Mouse (Mus musculus): ENCODE measurements around the gene Tapbp. TPM values are rescaled to one million over a fixed set of nuclear protein-coding genes. Genes with fewer than 3 reads are reported as not detected.

Gene Tapbp
- polyA plus RNA-seq, 1 experiment from 2014 or later: 35.7 TPM

DNA sequence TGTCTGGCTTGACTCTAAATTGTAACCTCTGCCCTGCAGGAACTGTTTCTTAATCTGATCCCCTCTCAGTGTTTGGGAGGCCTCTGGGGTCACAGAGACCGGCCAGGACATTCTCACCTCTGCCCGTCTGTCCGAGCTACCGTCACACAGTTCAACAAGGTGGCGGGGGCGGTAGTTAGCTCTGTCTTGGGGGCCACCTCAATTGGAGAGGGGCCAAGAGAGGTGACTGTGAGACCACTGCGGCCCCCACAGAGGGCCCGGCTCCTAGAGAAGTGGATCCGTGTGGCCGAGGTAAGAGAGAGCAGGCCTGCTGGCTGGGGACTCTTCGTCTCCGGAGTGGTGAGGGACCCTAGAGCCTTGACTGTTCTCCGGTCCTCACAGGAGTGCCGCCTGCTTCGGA lies 17.3 kb downstream of the Tapbp start:
- Histone ChIP-seq H3K4me1 (ENCODE audit: control insufficient read depth, insufficient read depth, low read length) (peaks cover 9% of the 10 kb centered on the region), H3K27me3 (ENCODE audit: control insufficient read depth, insufficient read depth, low read length) (no peaks in the 10 kb centered on the region), H3K9me3 (ENCODE audit: control insufficient read depth, low read length) (no peaks in the 10 kb centered on the region), H3K27ac (ENCODE audit: low read depth, low read length) (no peak overlapping the region), H3K4me3 (ENCODE audit: low read depth, low read length) (no peak overlapping the region), H3K36me3 (ENCODE audit: control insufficient read depth, insufficient read depth, low read length) (peaks cover 15% of the 10 kb centered on the region; the same call in 1 of the 2 replicates), H3K9ac (replicated peaks; ENCODE audit: low read depth, low read length) (no peak overlapping the region), H3K4me2 (ENCODE audit: low read depth, low read length) (no peak overlapping the region)
- WGBS: 92% methylated on average over 15 of the region's 15 CpGs
- ATAC-seq (ENCODE audit: low read depth): no peak

DNA sequence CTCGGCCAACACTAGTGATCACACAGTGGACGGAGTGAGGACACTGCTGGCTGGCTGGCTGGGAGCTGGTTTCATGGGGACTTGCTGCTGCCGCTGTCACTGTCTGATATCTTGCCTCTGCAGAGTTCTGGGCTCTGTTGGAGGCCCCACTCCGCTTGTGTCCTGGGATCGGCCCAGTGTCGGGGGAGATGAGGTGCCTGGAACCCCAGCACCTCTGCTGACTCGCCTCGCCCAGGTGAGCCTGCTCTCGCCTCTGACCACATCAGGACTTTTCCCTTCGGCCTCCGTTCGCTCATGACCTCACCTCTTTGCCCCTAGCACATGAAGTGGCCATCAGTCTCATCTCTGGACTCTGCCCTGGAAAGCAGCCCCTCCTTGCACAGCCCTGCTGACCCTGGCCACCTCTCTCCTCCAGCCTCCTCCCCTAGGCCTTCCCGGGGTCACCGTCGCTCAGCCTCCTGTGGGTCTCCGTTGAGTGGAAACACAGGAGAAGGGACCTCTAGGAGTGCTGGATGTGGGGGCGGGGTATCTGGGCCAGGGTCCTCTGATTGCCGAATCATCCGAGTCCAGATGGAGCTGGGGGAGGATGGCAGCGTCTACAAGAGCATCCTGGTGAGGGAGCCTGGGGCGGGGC lies 19.8 kb downstream of the Tapbp start:
- WGBS: 89% methylated on average over 21 of the region's 21 CpGs
- Histone ChIP-seq H3K4me1 (ENCODE audit: control insufficient read depth, insufficient read depth, low read length) (peaks cover 13% of the 10 kb centered on the region), H3K9me3 (ENCODE audit: control insufficient read depth, low read length) (no peaks in the 10 kb centered on the region), H3K27me3 (ENCODE audit: control insufficient read depth, insufficient read depth, low read length) (no peaks in the 10 kb centered on the region), H3K27ac (ENCODE audit: low read depth, low read length) (no peak overlapping the region), H3K9ac (replicated peaks; ENCODE audit: low read depth, low read length) (no peak overlapping the region), H3K4me3 (ENCODE audit: low read depth, low read length) (no peak overlapping the region), H3K36me3 (ENCODE audit: control insufficient read depth, insufficient read depth, low read length) (peaks cover 15% of the 10 kb centered on the region; the same call in 1 of the 2 replicates), H3K4me2 (ENCODE audit: low read depth, low read length) (no peak overlapping the region)
- no peak for ATAC-seq (ENCODE audit: low read depth)

DNA sequence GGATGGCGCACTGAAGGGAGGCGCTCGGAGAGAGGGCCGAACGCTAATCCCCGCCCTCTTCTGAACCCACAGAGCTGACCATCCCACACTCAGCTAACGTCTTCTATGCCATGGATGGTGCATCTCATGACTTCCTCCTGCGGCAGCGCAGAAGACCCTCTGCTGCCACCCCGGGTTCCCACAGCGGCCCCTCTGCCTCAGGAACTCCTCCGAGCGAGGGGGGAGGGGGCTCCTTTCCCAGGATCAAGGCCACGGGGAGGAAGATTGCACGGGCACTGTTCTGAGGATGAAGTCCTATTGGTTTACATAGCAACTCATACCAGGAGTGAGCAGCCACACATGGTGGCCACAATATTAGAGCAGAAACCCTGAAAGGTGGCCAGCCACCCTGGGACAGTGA lies 21.3 kb downstream of the Tapbp start:
- no peak overlapping the region for H3K4me2 ChIP-seq (ENCODE audit: low read depth, low read length)
- no peak overlapping the region for H3K9ac ChIP-seq (replicated peaks; ENCODE audit: low read depth, low read length)
- H3K27ac ChIP-seq (ENCODE audit: low read depth, low read length): no peak overlapping the region
- no peak for ATAC-seq (ENCODE audit: low read depth)
- 84% methylated on average over 15 of the region's 15 CpGs for WGBS
- peaks cover 17% of the 10 kb centered on the region for H3K4me1 ChIP-seq (ENCODE audit: control insufficient read depth, insufficient read depth, low read length)
- H3K4me3 ChIP-seq (ENCODE audit: low read depth, low read length): no peak overlapping the region
- no peaks in the 10 kb centered on the region for H3K9me3 ChIP-seq (ENCODE audit: control insufficient read depth, low read length)
- no peaks in the 10 kb centered on the region for H3K27me3 ChIP-seq (ENCODE audit: control insufficient read depth, insufficient read depth, low read length)
- peaks cover 15% of the 10 kb centered on the region; the same call in 1 of the 2 replicates for H3K36me3 ChIP-seq (ENCODE audit: control insufficient read depth, insufficient read depth, low read length)

DNA sequence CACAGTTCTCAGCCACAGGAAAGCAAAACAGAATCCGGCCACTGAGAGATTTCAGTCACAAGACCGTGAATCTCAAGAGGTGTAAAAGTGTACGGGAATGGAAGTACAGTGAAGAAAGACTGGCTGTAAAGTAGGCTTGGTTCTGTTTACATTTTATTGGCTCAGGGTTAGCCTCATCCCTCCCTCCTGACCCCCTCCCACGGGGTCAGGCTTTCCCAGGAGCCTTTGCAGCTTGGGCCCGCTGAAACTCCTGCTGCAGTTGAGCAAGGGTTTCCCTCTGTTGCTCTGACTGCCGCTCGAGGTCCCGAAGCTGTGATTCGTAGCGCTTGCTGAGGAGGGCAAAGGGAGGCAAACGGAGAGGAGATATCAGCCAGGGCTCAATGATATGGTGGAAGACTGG lies 23.1 kb downstream of the Tapbp start:
- no peak overlapping the region for H3K4me3 ChIP-seq (ENCODE audit: low read depth, low read length)
- 80% methylated on average over 11 of the region's 11 CpGs for WGBS
- H3K4me2 ChIP-seq (ENCODE audit: low read depth, low read length): no peak overlapping the region
- no peak overlapping the region for H3K27ac ChIP-seq (ENCODE audit: low read depth, low read length)
- H3K36me3 ChIP-seq (ENCODE audit: control insufficient read depth, insufficient read depth, low read length): peaks cover 6% of the 10 kb centered on the region
- peaks cover 17% of the 10 kb centered on the region for H3K4me1 ChIP-seq (ENCODE audit: control insufficient read depth, insufficient read depth, low read length)
- H3K27me3 ChIP-seq (ENCODE audit: control insufficient read depth, insufficient read depth, low read length): no peaks in the 10 kb centered on the region
- no peaks in the 10 kb centered on the region for H3K9me3 ChIP-seq (ENCODE audit: control insufficient read depth, low read length)
- no peak overlapping the region for H3K9ac ChIP-seq (replicated peaks; ENCODE audit: low read depth, low read length)
- ATAC-seq (ENCODE audit: low read depth): no peak

DNA sequence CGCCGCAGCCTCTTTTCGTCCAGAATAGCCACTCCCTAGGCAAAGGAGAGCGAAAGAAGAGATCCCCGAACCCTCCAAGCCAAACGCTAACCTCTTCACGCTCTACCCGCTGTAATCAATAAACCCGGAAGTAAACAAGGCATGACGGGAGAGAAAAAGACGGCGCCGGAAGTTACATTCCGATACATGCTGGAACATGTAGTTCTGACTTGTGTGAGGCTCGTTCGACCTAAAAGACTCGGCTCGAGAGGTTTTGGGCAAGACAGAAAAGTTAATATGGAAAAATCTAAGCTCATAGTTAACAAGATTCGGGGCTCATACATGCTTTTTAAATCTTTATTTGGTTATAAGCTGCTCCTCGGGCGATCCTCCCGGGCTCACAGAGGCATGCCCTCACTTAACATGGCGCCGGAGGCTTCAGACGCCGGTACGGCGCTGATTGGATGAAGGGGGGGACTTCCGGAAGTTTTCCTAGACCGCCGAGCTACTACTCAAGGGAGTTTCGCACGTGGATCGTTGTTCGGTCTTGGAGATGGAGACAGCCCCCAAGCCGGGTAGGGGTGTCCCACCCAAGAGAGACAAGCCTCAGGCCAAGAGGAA lies 24.6 kb downstream of the Tapbp start, which contains the start of the genes Pfdn6 and Wdr46:
TSS of gene Pfdn6 (minus strand) at position 138 of the 600 bp plus-strand sequence.
TSS of gene Wdr46 (plus strand) at position 455 of the 600 bp plus-strand sequence.
- Histone ChIP-seq H3K4me2 (ENCODE audit: low read depth, low read length) (peak within 1 kb of the TSS; percentile 97), H3K27ac (ENCODE audit: low read depth, low read length) (no peak within 1 kb of the TSS), H3K27me3 (ENCODE audit: control insufficient read depth, insufficient read depth, low read length) (no peaks in the 10 kb centered on the region), H3K9ac (replicated peaks; ENCODE audit: low read depth, low read length) (peak within 1 kb of the TSS; percentile 74), H3K9me3 (ENCODE audit: control insufficient read depth, low read length) (no peaks in the 10 kb centered on the region), H3K4me1 (ENCODE audit: control insufficient read depth, insufficient read depth, low read length) (peaks cover 17% of the 10 kb centered on the region), H3K36me3 (ENCODE audit: control insufficient read depth, insufficient read depth, low read length) (peaks cover 11% of the 10 kb centered on the region), H3K4me3 (ENCODE audit: low read depth, low read length) (peak within 1 kb of the TSS; percentile 76)
- WGBS: under 1% methylated on average over 36 of the region's 36 CpGs
- ATAC-seq (ENCODE audit: low read depth): peak; percentile 91

DNA sequence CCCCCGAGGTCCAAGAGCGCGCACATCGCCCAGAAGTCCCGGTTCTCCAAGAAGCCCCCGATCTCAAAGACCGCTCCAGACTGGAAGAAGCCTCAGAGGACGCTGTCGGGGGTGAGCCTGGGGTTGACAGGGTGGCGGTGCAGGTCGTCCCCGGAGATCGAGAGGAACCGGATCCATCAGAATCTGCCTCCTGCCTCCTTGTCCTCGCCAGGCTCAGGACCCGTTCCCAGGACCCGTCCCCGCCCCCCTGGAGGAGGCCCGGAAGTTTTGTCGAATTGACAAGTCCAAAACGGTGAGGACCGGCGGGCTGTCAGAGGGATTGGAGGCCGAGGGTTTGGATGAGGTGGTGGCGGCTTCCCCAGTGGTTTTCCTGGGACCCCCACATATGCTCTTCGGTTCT lies 25.3 kb downstream of the Tapbp start:
- H3K36me3 ChIP-seq (ENCODE audit: control insufficient read depth, insufficient read depth, low read length): peaks cover 12% of the 10 kb centered on the region
- peak; percentile 9 for ATAC-seq (ENCODE audit: low read depth)

DNA sequence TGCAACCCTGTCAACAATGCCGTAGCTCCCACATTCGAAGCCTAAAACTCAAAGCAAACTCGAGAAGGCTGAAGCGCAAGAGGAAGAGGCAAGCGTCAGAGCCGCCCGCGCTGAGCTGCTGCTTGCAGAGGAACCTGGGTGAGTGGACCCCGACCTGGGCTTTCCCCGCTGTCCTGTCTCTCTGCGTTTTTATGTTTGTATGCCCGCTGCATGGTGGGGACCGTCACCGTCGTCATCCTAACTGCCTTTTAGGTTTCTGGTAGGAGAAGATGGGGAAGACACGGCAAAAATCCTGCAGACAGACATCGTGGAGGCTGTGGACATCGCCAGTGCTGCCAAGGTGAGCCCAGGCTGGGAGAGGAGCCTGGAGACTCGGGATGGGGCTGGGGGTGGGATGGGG lies 25.7 kb downstream of the Tapbp start:
- no peaks in the 10 kb centered on the region for H3K27me3 ChIP-seq (ENCODE audit: control insufficient read depth, insufficient read depth, low read length)
- peak overlapping the region; percentile 74 for H3K9ac ChIP-seq (replicated peaks; ENCODE audit: low read depth, low read length)
- H3K9me3 ChIP-seq (ENCODE audit: control insufficient read depth, low read length): no peaks in the 10 kb centered on the region
- WGBS: 58% methylated on average over 19 of the region's 19 CpGs
- peaks cover 17% of the 10 kb centered on the region for H3K4me1 ChIP-seq (ENCODE audit: control insufficient read depth, insufficient read depth, low read length)
- peak overlapping the region; percentile 97 for H3K4me2 ChIP-seq (ENCODE audit: low read depth, low read length)
- H3K4me3 ChIP-seq (ENCODE audit: low read depth, low read length): peak overlapping the region; percentile 76
- no peak for ATAC-seq (ENCODE audit: low read depth)
- no peak overlapping the region for H3K27ac ChIP-seq (ENCODE audit: low read depth, low read length)
- peaks cover 16% of the 10 kb centered on the region for H3K36me3 ChIP-seq (ENCODE audit: control insufficient read depth, insufficient read depth, low read length)

More for the DNA sequence above, 25.3 kb downstream of the Tapbp start:
- H3K27ac ChIP-seq (ENCODE audit: low read depth, low read length): no peak overlapping the region
- WGBS: 3% methylated on average over 25 of the region's 26 CpGs
- H3K4me1 ChIP-seq (ENCODE audit: control insufficient read depth, insufficient read depth, low read length): peaks cover 17% of the 10 kb centered on the region
- H3K27me3 ChIP-seq (ENCODE audit: control insufficient read depth, insufficient read depth, low read length): no peaks in the 10 kb centered on the region
- H3K4me3 ChIP-seq (ENCODE audit: low read depth, low read length): peak overlapping the region; percentile 76
- peak overlapping the region; percentile 74 for H3K9ac ChIP-seq (replicated peaks; ENCODE audit: low read depth, low read length)
- no peaks in the 10 kb centered on the region for H3K9me3 ChIP-seq (ENCODE audit: control insufficient read depth, low read length)
- H3K4me2 ChIP-seq (ENCODE audit: low read depth, low read length): peak overlapping the region; percentile 97

DNA sequence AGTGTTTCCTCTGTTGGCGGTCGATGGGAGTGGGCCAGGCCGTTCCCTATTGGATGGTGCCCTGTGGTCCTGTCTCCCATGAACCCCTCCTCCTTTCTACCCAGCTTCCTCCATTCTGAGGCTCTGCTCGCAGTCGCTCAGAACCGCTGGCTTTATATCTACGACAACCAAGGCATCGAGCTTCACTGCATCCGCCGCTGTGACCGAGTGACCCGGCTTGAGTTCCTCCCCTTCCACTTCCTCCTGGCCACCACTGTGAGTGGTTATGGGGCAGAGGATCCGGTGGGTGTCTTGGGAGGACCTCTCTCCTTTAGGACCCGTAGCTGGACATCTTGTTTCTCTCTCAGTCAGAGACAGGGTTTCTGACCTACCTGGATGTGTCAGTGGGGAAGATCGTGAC lies 27.8 kb downstream of the Tapbp start:
- Histone ChIP-seq H3K9ac (replicated peaks; ENCODE audit: low read depth, low read length) (no peak overlapping the region), H3K9me3 (ENCODE audit: control insufficient read depth, low read length) (no peaks in the 10 kb centered on the region), H3K4me1 (ENCODE audit: control insufficient read depth, insufficient read depth, low read length) (peaks cover 17% of the 10 kb centered on the region), H3K4me3 (ENCODE audit: low read depth, low read length) (no peak overlapping the region), H3K4me2 (ENCODE audit: low read depth, low read length) (no peak overlapping the region), H3K36me3 (ENCODE audit: control insufficient read depth, insufficient read depth, low read length) (peaks cover 16% of the 10 kb centered on the region), H3K27me3 (ENCODE audit: control insufficient read depth, insufficient read depth, low read length) (no peaks in the 10 kb centered on the region), H3K27ac (ENCODE audit: low read depth, low read length) (no peak overlapping the region)
- 94% methylated on average over 15 of the region's 15 CpGs for WGBS
- ATAC-seq (ENCODE audit: low read depth): no peak

DNA sequence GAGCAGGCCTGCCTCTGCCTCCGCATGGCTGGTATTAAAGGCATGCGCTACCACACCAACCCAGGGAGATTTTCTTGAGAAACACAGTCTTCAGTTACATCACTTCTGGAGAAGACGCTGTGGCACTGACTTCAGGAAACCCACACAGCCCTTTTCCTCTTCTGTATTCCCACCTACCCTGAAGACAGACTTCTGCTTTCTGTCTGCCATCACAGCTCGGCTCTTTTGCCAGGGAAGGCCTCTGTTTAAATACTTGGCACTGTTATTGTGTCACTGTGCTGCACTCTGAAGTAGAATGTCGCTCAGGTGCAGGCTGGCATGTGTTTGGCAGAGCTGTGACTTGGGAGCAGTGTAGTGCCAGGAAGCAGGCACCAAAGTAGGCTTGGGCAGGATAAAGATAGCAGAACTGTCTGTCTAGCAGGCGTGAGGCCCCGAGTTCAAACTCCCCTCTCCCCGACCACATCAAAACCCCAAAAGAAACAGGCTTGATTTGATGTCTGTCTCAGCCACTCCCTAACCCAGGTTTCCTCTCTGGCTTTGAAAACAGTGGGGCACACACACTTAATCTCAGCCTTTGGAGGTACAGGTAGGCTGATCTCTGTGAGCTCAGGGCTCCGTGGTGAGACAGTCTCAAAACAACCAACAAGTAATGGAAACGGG lies 31.9 kb downstream of the Tapbp start:
- H3K27ac ChIP-seq (ENCODE audit: low read depth, low read length): no peak overlapping the region
- ATAC-seq (ENCODE audit: low read depth): no peak
- no peaks in the 10 kb centered on the region for H3K9me3 ChIP-seq (ENCODE audit: control insufficient read depth, low read length)
- peaks cover 24% of the 10 kb centered on the region for H3K4me1 ChIP-seq (ENCODE audit: control insufficient read depth, insufficient read depth, low read length)
- WGBS: 97% methylated on average over 10 of the region's 10 CpGs
- no peak overlapping the region for H3K4me2 ChIP-seq (ENCODE audit: low read depth, low read length)
- no peaks in the 10 kb centered on the region for H3K27me3 ChIP-seq (ENCODE audit: control insufficient read depth, insufficient read depth, low read length)
- peaks cover 23% of the 10 kb centered on the region for H3K36me3 ChIP-seq (ENCODE audit: control insufficient read depth, insufficient read depth, low read length)
- no peak overlapping the region for H3K9ac ChIP-seq (replicated peaks; ENCODE audit: low read depth, low read length)
- H3K4me3 ChIP-seq (ENCODE audit: low read depth, low read length): no peak overlapping the region

Data from neural tube, embryonic 14.5 days (tissue).